Mouse (Mus musculus) forebrain, embryonic 15.5 days (tissue): ENCODE measurements around the gene Ddrgk1. TPM values are rescaled to one million over a fixed set of nuclear protein-coding genes. Genes with fewer than 3 reads are reported as not detected.

Experiments
- ATAC-seq: fragments of 200-750 bp; cut with Nextera tagmentation; replicated peaks from 2 replicates; pipeline ENCODE4 v1.8.0; 2017; ENCODE audit warnings: mild to moderate bottlenecking, moderate TSS enrichment, moderate library complexity
- H3K27ac ChIP-seq: fragments of 300-500 bp; sonication (generic); replicated peaks from 2 replicates; pipeline ENCODE4 v1.5.1; 2015; ENCODE audit warnings: mild to moderate bottlenecking, inconsistent platforms
- H3K27me3 ChIP-seq: fragments of 300-500 bp; sonication (generic); 2 replicates; pipeline ENCODE4 v1.6.1; 2015; ENCODE audit warnings: inconsistent platforms
- H3K36me3 ChIP-seq: fragments of 300-500 bp; sonication (generic); 2 replicates; pipeline ENCODE4 v1.6.1; 2015; ENCODE audit warnings: mild to moderate bottlenecking, inconsistent platforms
- H3K4me1 ChIP-seq: fragments of 300-500 bp; sonication (generic); 2 replicates; pipeline ENCODE4 v1.6.1; 2015; ENCODE audit warnings: inconsistent platforms
- H3K4me2 ChIP-seq: fragments of 300-500 bp; sonication (generic); replicated peaks from 2 replicates; pipeline ENCODE4 v1.6.1; 2015; ENCODE audit warnings: mild to moderate bottlenecking, inconsistent platforms
- H3K4me3 ChIP-seq: fragments of 300-500 bp; sonication (generic); 2 replicates; pipeline ENCODE4 v1.5.1; 2015; ENCODE audit warnings: mild to moderate bottlenecking, inconsistent platforms
- H3K9ac ChIP-seq: fragments of 300-500 bp; sonication (generic); replicated peaks from 2 replicates; pipeline ENCODE4 v1.6.1; 2015; ENCODE audit warnings: mild to moderate bottlenecking, inconsistent platforms
- H3K9me3 ChIP-seq: fragments of 300-500 bp; sonication (generic); 2 replicates; pipeline ENCODE4 v1.6.1; 2016; ENCODE audit warnings: inconsistent platforms
- WGBS: fragments of 180-500 bp; shearing (Covaris S2); methylation state at CpG from one replicate; pipeline ENCODE4 v1.1.7; 2015; ENCODE audit warnings: mixed read lengths; 5-methylcytosine and 5-hydroxymethylcytosine counted together
- polyA plus RNA-seq: library from polyadenylated mRNA; unstranded; fragments of >200 nt; fragmentation: Nextera tagmentation; extraction: Ambion mirVana; gene quantifications from 2 replicates; pipeline ENCODE4 v1.2.1, GENCODE M21; 2015

Gene Ddrgk1
- polyA plus RNA-seq, 1 experiment from 2014 or later, result 57.4 TPM

GRCm38 (mm10) chr2:130632416-130632815, 32.0 kb downstream of the Ddrgk1 start:
- Histone ChIP-seq H3K27ac (no peak overlapping the region), H3K4me3 (no peak overlapping the region), H3K9me3 (no peaks in the 10 kb centered on the region), H3K4me1 (peaks cover 31% of the 10 kb centered on the region), H3K9ac (no peak overlapping the region), H3K4me2 (no peak overlapping the region), H3K27me3 (peaks cover 36% of the 10 kb centered on the region), H3K36me3 (peaks cover 3% of the 10 kb centered on the region; the same call in 1 of the 2 replicates)
- ATAC-seq, result no peak
- 46% methylated on average over 1 of the region's 1 CpGs for WGBS

GRCm38 (mm10) chr2:130629839-130630203, 34.6 kb downstream of the Ddrgk1 start, which contains the start of the genes Fastkd5 and Ubox5:
TSS of gene Fastkd5 (minus strand) at chr2:130630027.
TSS of gene Ubox5 (minus strand) at chr2:130630038.
- peaks cover 22% of the 10 kb centered on the region for H3K4me1 ChIP-seq
- H3K27me3 ChIP-seq, result peaks cover 12% of the 10 kb centered on the region; the same call in 1 of the 2 replicates
- peak; percentile 92 for ATAC-seq
- under 1% methylated on average over 25 of the region's 25 CpGs for WGBS
- peak within 1 kb of the TSS; percentile 32; the same call in 1 of the 2 replicates for H3K27ac ChIP-seq
- peaks cover 16% of the 10 kb centered on the region for H3K36me3 ChIP-seq
- H3K9me3 ChIP-seq, result no peaks in the 10 kb centered on the region
- peak within 1 kb of the TSS; percentile 69 for H3K9ac ChIP-seq
- peak within 1 kb of the TSS; percentile 62 for H3K4me3 ChIP-seq
- H3K4me2 ChIP-seq, result peak within 1 kb of the TSS; percentile 91

- no peaks in the 10 kb centered on the region for H3K9me3 ChIP-seq
- WGBS, result 2% methylated on average over 37 of the region's 37 CpGs
- H3K9ac ChIP-seq, result peak overlapping the region; percentile 69
- H3K27me3 ChIP-seq, result peaks cover 6% of the 10 kb centered on the region; the same call in 1 of the 2 replicates
- H3K4me3 ChIP-seq, result peak overlapping the region; percentile 62
- peaks cover 16% of the 10 kb centered on the region for H3K36me3 ChIP-seq
- peak overlapping the region; percentile 32; the same call in 1 of the 2 replicates for H3K27ac ChIP-seq
- peaks cover 16% of the 10 kb centered on the region for H3K4me1 ChIP-seq
- ATAC-seq, result peak; percentile 64; the same call in 1 of the 2 replicates
- H3K4me2 ChIP-seq, result peak overlapping the region; percentile 91
Measured at GRCm38 (mm10) chr2:130629080-130629838, 35.2 kb downstream of the Ddrgk1 start.

- no peaks in the 10 kb centered on the region for H3K9me3 ChIP-seq
- no peak for ATAC-seq
- peak overlapping the region; percentile 62 for H3K4me3 ChIP-seq
- H3K36me3 ChIP-seq, result peaks cover 16% of the 10 kb centered on the region
- peaks cover 12% of the 10 kb centered on the region for H3K4me1 ChIP-seq
- no peaks in the 10 kb centered on the region for H3K27me3 ChIP-seq
- H3K27ac ChIP-seq, result no peak overlapping the region
- H3K4me2 ChIP-seq, result peak overlapping the region; percentile 91
- WGBS, result 63% methylated on average over 3 of the region's 3 CpGs
- H3K9ac ChIP-seq, result no peak overlapping the region
Measured at GRCm38 (mm10) chr2:130628424-130628823, 36.0 kb downstream of the Ddrgk1 start.

- ATAC-seq, result no peak
- Histone ChIP-seq H3K27me3 (no peaks in the 10 kb centered on the region), H3K9me3 (no peaks in the 10 kb centered on the region), H3K4me1 (no peaks in the 10 kb centered on the region), H3K4me3 (no peak overlapping the region), H3K36me3 (peaks cover 38% of the 10 kb centered on the region), H3K9ac (no peak overlapping the region), H3K4me2 (no peak overlapping the region), H3K27ac (no peak overlapping the region)
- WGBS, result 81% methylated on average over 7 of the region's 7 CpGs
Measured at GRCm38 (mm10) chr2:130618972-130619371, 45.5 kb downstream of the Ddrgk1 start.

- WGBS, result 67% methylated on average over 3 of the region's 3 CpGs
- ATAC-seq, result no peak
- Histone ChIP-seq H3K9me3 (no peaks in the 10 kb centered on the region), H3K27me3 (no peaks in the 10 kb centered on the region), H3K4me2 (no peak overlapping the region), H3K9ac (no peak overlapping the region), H3K4me3 (no peak overlapping the region), H3K4me1 (no peaks in the 10 kb centered on the region), H3K27ac (no peak overlapping the region), H3K36me3 (peaks cover 34% of the 10 kb centered on the region)
Measured at GRCm38 (mm10) chr2:130613091-130613490, 51.4 kb downstream of the Ddrgk1 start.

Other genes starting within 250 kb of the Ddrgk1 start
- 116 and 119 TPM in 2 replicates for gene Vps16, start 240.3 kb downstream of the Ddrgk1 start, polyA plus RNA-seq
- gene Pced1a, start 240.0 kb downstream of the Ddrgk1 start, polyA plus RNA-seq, result 12.4 and 12.8 TPM in 2 replicates
- 146 and 160 TPM in 2 replicates for gene Ptpra, start 214.4 kb downstream of the Ddrgk1 start, polyA plus RNA-seq
- gene Mrps26, start 100.9 kb downstream of the Ddrgk1 start, polyA plus RNA-seq, result 77.8 and 82.3 TPM in 2 replicates
- gene Oxt, start 88.5 kb downstream of the Ddrgk1 start, polyA plus RNA-seq, result 1.4 and 2.6 TPM in 2 replicates
- gene Avp, start 82.1 kb downstream of the Ddrgk1 start, polyA plus RNA-seq, result 5.4 and 49.3 TPM in 2 replicates
- 14.1 and 15.4 TPM in 2 replicates for gene Fastkd5, start 34.6 kb downstream of the Ddrgk1 start, polyA plus RNA-seq
- gene Ubox5, start 34.6 kb downstream of the Ddrgk1 start, polyA plus RNA-seq, result 12.7 and 12.9 TPM in 2 replicates
- 9.2 and 10.0 TPM in 2 replicates for gene Lzts3, start 21.9 kb downstream of the Ddrgk1 start, polyA plus RNA-seq
- gene Itpa, start 3.0 kb upstream of the Ddrgk1 start, polyA plus RNA-seq, result 133 and 134 TPM in 2 replicates
- 0.97 and 1.8 TPM in 2 replicates for gene Slc4a11, start 32.9 kb upstream of the Ddrgk1 start, polyA plus RNA-seq
- 96.7 and 97.8 TPM in 2 replicates for gene 4930402H24Rik, start 241.7 kb upstream of the Ddrgk1 start, polyA plus RNA-seq
- gene Atrn, start 241.8 kb upstream of the Ddrgk1 start, polyA plus RNA-seq, result 10.7 and 12.2 TPM in 2 replicates